Mouse (Mus musculus) erythroblast, embryonic 14.5 days (primary cell): ENCODE data around the gene Khdc1a.

Source experiments
- GATA1 ChIP-seq: IDR thresholded peaks from 2 replicates; pipeline ENCODE4 v1.6.1; 2012; ENCODE audit warnings: low read length, inconsistent platforms, mixed read lengths
- TAL1 ChIP-seq: IDR thresholded peaks from 3 replicates; pipeline ENCODE4 v1.6.1; 2012; ENCODE audit warnings: low read length, inconsistent platforms, mixed read lengths

DNA sequence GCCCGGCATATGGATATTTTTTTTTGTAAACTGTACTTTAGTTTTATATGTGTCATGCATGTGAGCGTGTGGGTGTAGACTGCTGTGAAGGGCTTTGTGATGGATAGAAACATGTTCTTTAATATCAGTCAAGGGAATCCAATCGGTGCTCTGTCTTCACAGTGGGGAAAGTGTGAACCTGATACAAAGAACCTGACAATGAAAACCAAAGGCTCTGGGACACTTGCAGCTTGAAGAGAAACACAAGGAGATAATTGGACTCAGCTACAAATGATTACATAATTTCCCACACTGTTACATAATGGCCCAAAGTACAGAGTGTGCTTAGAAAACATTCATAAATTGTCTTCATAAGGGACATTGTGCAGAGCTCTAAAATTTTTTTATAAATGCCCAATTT, 44.0 kb upstream of the Khdc1a start:
- no peak for TF ChIP-seq TAL1
- no peak for TF ChIP-seq GATA1
